Comparison of ENCODE assay signal across 8 mouse cellular contexts in genomic region chr9:31159910-31160309, GRCm38 (mm10). TPM values are rescaled to one million over a fixed set of nuclear protein-coding genes. Genes with fewer than 3 reads are reported as not detected.
DNase-seq lines count a peak whose midpoint lies in the region; ATAC-seq and TF ChIP-seq lines count a peak whose summit lies in the region.

No protein-coding gene starts in this region.

- H3K9ac ChIP-seq in hindbrain, embryonic 16.5 days (ENCODE audit: low read depth, low read length) = no peak overlapping the region
- H3K9ac ChIP-seq in ES-Bruce4 (ENCODE audit: low read depth, poor library complexity, severe bottlenecking) = no peak overlapping the region
- no peak overlapping the region for H3K9ac ChIP-seq in forebrain, embryonic 15.5 days (replicated peaks)

- TF ChIP-seq CTCF in ES-Bruce4 (IDR thresholded peaks at IDR 0.05; ENCODE audit: low read depth, low read length) = peak; percentile 38
- TF ChIP-seq CTCF in cortical plate, adult 2 months (IDR thresholded peaks at IDR 0.05; ENCODE audit: extremely low read depth, insufficient read depth, low read length) = 0 out of 2 replicates have a peak, but pooled peaks have one; percentile 19

- H3K9me3 ChIP-seq in hindbrain, embryonic 10.5 days = no peaks in the 10 kb centered on the region
- no peaks in the 10 kb centered on the region for H3K9me3 ChIP-seq in hindbrain, embryonic 16.5 days (ENCODE audit: control insufficient read depth, low read length)
- no peaks in the 10 kb centered on the region for H3K9me3 ChIP-seq in ES-Bruce4 (replicated peaks; ENCODE audit: control insufficient read depth, insufficient read depth, low read length, poor library complexity, severe bottlenecking)
- no peaks in the 10 kb centered on the region for H3K9me3 ChIP-seq in forebrain, embryonic 15.5 days

- WGBS in hindbrain, embryonic 10.5 days = 87% methylated on average over 4 of the region's 4 CpGs
- WGBS in hindbrain, embryonic 16.5 days = 81% methylated on average over 4 of the region's 4 CpGs
- 85% methylated on average over 4 of the region's 4 CpGs for WGBS in forebrain, embryonic 15.5 days

- H3K27me3 ChIP-seq in hindbrain, embryonic 10.5 days (ENCODE audit: insufficient read depth, poor library complexity, severe bottlenecking) = no peaks in the 10 kb centered on the region
- no peaks in the 10 kb centered on the region for H3K27me3 ChIP-seq in hindbrain, embryonic 16.5 days (replicated peaks; ENCODE audit: control insufficient read depth, insufficient read depth, low read length)
- H3K27me3 ChIP-seq in ES-Bruce4 (ENCODE audit: control insufficient read depth, insufficient read depth, low read length, poor library complexity, severe bottlenecking) = no peaks in the 10 kb centered on the region
- no peaks in the 10 kb centered on the region for H3K27me3 ChIP-seq in forebrain, embryonic 15.5 days

- H3K4me1 ChIP-seq in hindbrain, embryonic 10.5 days (replicated peaks) = no peaks in the 10 kb centered on the region
- no peaks in the 10 kb centered on the region for H3K4me1 ChIP-seq in hindbrain, embryonic 16.5 days (ENCODE audit: control insufficient read depth, insufficient read depth, low read depth, low read length)
- H3K4me1 ChIP-seq in ES-Bruce4 (ENCODE audit: control insufficient read depth, insufficient read depth, low read length) = no peaks in the 10 kb centered on the region
- H3K4me1 ChIP-seq in cortical plate, adult 2 months (ENCODE audit: control insufficient read depth, insufficient read depth, low read length) = no peaks in the 10 kb centered on the region
- H3K4me1 ChIP-seq in forebrain, embryonic 15.5 days = no peaks in the 10 kb centered on the region

- peak; percentile 23 for DNase-seq in hindbrain, embryonic 10.5 days (ENCODE audit: low spot score)
- peak; percentile 21 for DNase-seq in lung, postnatal 25 days (ENCODE audit: low spot score)
- no peak for DNase-seq in MN1 (ENCODE audit: low spot score)

- no peak overlapping the region for H3K4me2 ChIP-seq in hindbrain, embryonic 16.5 days (ENCODE audit: low read length)
- H3K4me2 ChIP-seq in forebrain, embryonic 15.5 days (replicated peaks) = no peak overlapping the region

- no peak for TF ChIP-seq POLR2A in ES-Bruce4 (IDR thresholded peaks at IDR 0.05; ENCODE audit: insufficient read depth, low read length)
- no peak for TF ChIP-seq POLR2A in cortical plate, adult 2 months (IDR thresholded peaks at IDR 0.05; ENCODE audit: extremely low read depth, insufficient read depth, low read length)

- H3K27ac ChIP-seq in hindbrain, embryonic 10.5 days = no peak overlapping the region
- no peak overlapping the region for H3K27ac ChIP-seq in hindbrain, embryonic 16.5 days (ENCODE audit: low read depth, low read length)
- H3K27ac ChIP-seq in ES-Bruce4 (ENCODE audit: insufficient read depth, low read length) = no peak overlapping the region
- no peak overlapping the region for H3K27ac ChIP-seq in cortical plate, adult 2 months (ENCODE audit: insufficient read depth, low read length)
- H3K27ac ChIP-seq in forebrain, embryonic 15.5 days (replicated peaks) = no peak overlapping the region

- ATAC-seq in hindbrain, embryonic 16.5 days = no peak
- ATAC-seq in forebrain, embryonic 15.5 days (replicated peaks) = no peak
- no peak for ATAC-seq in activated CD4-positive, CD25-positive, alpha-beta regulatory T cell, adult 4 months

- H3K4me3 ChIP-seq in hindbrain, embryonic 10.5 days = no peak overlapping the region
- no peak overlapping the region for H3K4me3 ChIP-seq in hindbrain, embryonic 16.5 days (ENCODE audit: low read length)
- H3K4me3 ChIP-seq in ES-Bruce4 (ENCODE audit: low read depth, low read length) = no peak overlapping the region
- no peak overlapping the region for H3K4me3 ChIP-seq in cortical plate, adult 2 months (ENCODE audit: insufficient read depth, low read length)
- no peak overlapping the region for H3K4me3 ChIP-seq in forebrain, embryonic 15.5 days

- H3K36me3 ChIP-seq in hindbrain, embryonic 10.5 days = peaks cover 98% of the 10 kb centered on the region
- peaks cover 47% of the 10 kb centered on the region for H3K36me3 ChIP-seq in hindbrain, embryonic 16.5 days (ENCODE audit: control insufficient read depth, insufficient read depth, low read length)
- peaks cover 77% of the 10 kb centered on the region for H3K36me3 ChIP-seq in ES-Bruce4 (ENCODE audit: control insufficient read depth, insufficient read depth, low read length, poor library complexity, severe bottlenecking)
- peaks cover 86% of the 10 kb centered on the region for H3K36me3 ChIP-seq in forebrain, embryonic 15.5 days

- no peak for TF ChIP-seq EP300 in ES-Bruce4 (IDR thresholded peaks at IDR 0.05; ENCODE audit: insufficient read depth, low read depth, low read length)

RNA-seq across cellular contexts. Expression of gene St14, which starts 28.3 kb away (rescaled TPM):
- polyA plus RNA-seq in hindbrain, embryonic 10.5 days (2016; fragmentation: Nextera tagmentation; extraction: Ambion mirVana) = 4.9 and 9.6 TPM in 2 replicates
- polyA plus RNA-seq in hindbrain, embryonic 16.5 days (2015; fragmentation: Nextera tagmentation; extraction: Ambion mirVana) = 0.93 and 1.2 TPM in 2 replicates
- polyA plus RNA-seq in ES-Bruce4 (2011; ENCODE audit: insufficient read depth, insufficient read length, low read depth, missing spikeins) = 118 and 123 TPM in 2 replicates
- 0.29 and 0.55 TPM in 2 replicates for polyA plus RNA-seq in cortical plate, adult 2 months (2012; rRNA removed)
- 0.27 and 0.36 TPM in 2 replicates for polyA plus RNA-seq in forebrain, embryonic 15.5 days (2015; fragmentation: Nextera tagmentation; extraction: Ambion mirVana)
- polyA plus RNA-seq in activated CD4-positive, CD25-positive, alpha-beta regulatory T cell, adult 4 months (2017; shearing (Covaris generic)) = 1 to 10 TPM; 3.9 to 7.7 TPM

RNA-seq across cellular contexts. Expression of gene Aplp2, which starts 51.7 kb away (rescaled TPM):
- polyA plus RNA-seq in hindbrain, embryonic 10.5 days (2016; fragmentation: Nextera tagmentation; extraction: Ambion mirVana) = 220 and 243 TPM in 2 replicates
- polyA plus RNA-seq in hindbrain, embryonic 16.5 days (2015; fragmentation: Nextera tagmentation; extraction: Ambion mirVana) = 464 and 482 TPM in 2 replicates
- 307 and 317 TPM in 2 replicates for polyA plus RNA-seq in ES-Bruce4 (2011; ENCODE audit: insufficient read depth, insufficient read length, low read depth, missing spikeins)
- 710 and 720 TPM in 2 replicates for polyA plus RNA-seq in cortical plate, adult 2 months (2012; rRNA removed)
- polyA plus RNA-seq in forebrain, embryonic 15.5 days (2015; fragmentation: Nextera tagmentation; extraction: Ambion mirVana) = 210 and 227 TPM in 2 replicates
- polyA plus RNA-seq in activated CD4-positive, CD25-positive, alpha-beta regulatory T cell, adult 4 months (2017; shearing (Covaris generic)) = 10 to 100 TPM; 66.4 to 72.8 TPM

Comparison
In these comparisons a context has a peak if more than half of its experiments do, and no peak if none do; other contexts are left out.
1. RNA of gene St14, which starts 28.3 kb away (polyA plus RNA-seq): 118 to 123 TPM in ES-Bruce4; 3.9 to 7.7 TPM in activated CD4-positive, CD25-positive, alpha-beta regulatory T cell, adult 4 months, 4.9 to 9.6 TPM in hindbrain, embryonic 10.5 days, 0.93 to 1.2 TPM in hindbrain, embryonic 16.5 days, 0.27 to 0.36 TPM in forebrain, embryonic 15.5 days and 0.29 to 0.55 TPM in cortical plate, adult 2 months; every median in the first group is over 10 times any median in the second.